Mouse (Mus musculus): ENCODE measurements at regions not wholly inside any gene's neighbourhood (a gene's known extent, or its start where the extent isn't known, plus 50 kb on each side); places are given as distances from the start of the nearest gene placed in this dataset.

DNA sequence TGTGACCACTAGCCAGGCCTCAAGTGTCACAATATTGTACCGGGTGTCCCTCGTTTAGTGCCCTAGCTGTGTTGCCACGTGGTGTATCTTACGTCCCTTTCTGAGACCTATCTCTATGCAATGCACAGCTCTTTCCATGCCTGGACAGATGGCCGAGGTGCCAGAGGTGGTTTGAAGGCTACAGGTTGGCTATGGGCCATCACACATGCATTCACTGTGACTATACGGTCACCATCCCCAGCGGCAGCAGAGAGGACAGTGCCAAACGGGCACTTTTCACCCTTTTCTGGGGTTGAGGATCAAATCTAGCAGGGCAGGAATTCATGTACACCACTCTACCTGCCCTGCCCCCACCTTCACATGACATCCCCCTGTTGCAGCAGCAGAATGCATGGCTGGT, 71.6 kb downstream of the Gadd45g start:
- H3K27me3 ChIP-seq (ENCODE audit: insufficient read depth, low read length), result no peaks in the 10 kb centered on the region
- peaks cover 35% of the 10 kb centered on the region for H3K4me1 ChIP-seq (replicated peaks; ENCODE audit: insufficient read depth, low read length)
- WGBS, result 40% methylated on average over 8 of the region's 8 CpGs
- TF ChIP-seq CTCF (IDR thresholded peaks at IDR 0.05; ENCODE audit: low read depth), result no peak
- no peaks in the 10 kb centered on the region for H3K36me3 ChIP-seq (ENCODE audit: insufficient read depth, low read length)
- DNase-seq (ENCODE audit: low spot score) (no peak), ATAC-seq (replicated peaks; ENCODE audit: low FRiP score, low read depth) (0 out of 2 replicates have a peak, but pooled peaks have one; percentile 10)
- 0 out of 2 replicates have a peak overlapping the region, but pooled peaks have one; percentile 6 for H3K27ac ChIP-seq
- H3K4me3 ChIP-seq (replicated peaks; ENCODE audit: low read depth, low read length), result no peak overlapping the region
- H3K9ac ChIP-seq (ENCODE audit: low read depth, low read length), result no peak overlapping the region
- H3K4me2 ChIP-seq (ENCODE audit: low read length), result no peak overlapping the region
- no peaks in the 10 kb centered on the region for H3K9me3 ChIP-seq (replicated peaks; ENCODE audit: low read length)

DNA sequence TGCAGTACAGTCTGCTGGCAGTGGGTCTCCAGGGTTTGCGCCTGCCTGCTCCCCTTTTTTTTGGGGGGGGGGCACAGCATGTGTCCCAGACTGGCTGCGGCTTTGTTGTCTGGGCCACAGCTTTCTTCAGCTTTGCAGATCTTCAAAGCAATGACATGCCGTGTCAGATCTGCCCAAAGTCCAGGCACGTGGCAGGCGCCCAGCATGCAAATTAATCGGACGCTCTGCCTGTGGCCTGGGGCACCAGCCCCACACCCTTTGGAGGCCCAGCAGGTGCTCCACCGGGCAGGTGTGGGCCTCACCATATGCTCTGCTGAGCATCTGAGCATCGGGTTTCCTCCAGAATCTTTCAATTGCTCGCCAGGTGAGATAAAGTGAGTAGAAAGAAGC, 72.3 kb downstream of the Gadd45g start:
- no peaks in the 10 kb centered on the region for H3K9me3 ChIP-seq (replicated peaks; ENCODE audit: low read length)
- no peaks in the 10 kb centered on the region for H3K36me3 ChIP-seq (ENCODE audit: insufficient read depth, low read length)
- no peak for DNase-seq (ENCODE audit: low spot score)
- TF ChIP-seq CTCF (IDR thresholded peaks at IDR 0.05; ENCODE audit: low read depth), result no peak
- peaks cover 35% of the 10 kb centered on the region for H3K4me1 ChIP-seq (replicated peaks; ENCODE audit: insufficient read depth, low read length)
- H3K9ac ChIP-seq (ENCODE audit: low read depth, low read length), result no peak overlapping the region
- ATAC-seq (replicated peaks; ENCODE audit: low FRiP score, low read depth), result no peak
- 37% methylated on average over 10 of the region's 10 CpGs for WGBS
- H3K27ac ChIP-seq, result no peak overlapping the region
- no peaks in the 10 kb centered on the region for H3K27me3 ChIP-seq (ENCODE audit: insufficient read depth, low read length)
- H3K4me2 ChIP-seq (ENCODE audit: low read length), result no peak overlapping the region
- H3K4me3 ChIP-seq (replicated peaks; ENCODE audit: low read depth, low read length), result no peak overlapping the region

DNA sequence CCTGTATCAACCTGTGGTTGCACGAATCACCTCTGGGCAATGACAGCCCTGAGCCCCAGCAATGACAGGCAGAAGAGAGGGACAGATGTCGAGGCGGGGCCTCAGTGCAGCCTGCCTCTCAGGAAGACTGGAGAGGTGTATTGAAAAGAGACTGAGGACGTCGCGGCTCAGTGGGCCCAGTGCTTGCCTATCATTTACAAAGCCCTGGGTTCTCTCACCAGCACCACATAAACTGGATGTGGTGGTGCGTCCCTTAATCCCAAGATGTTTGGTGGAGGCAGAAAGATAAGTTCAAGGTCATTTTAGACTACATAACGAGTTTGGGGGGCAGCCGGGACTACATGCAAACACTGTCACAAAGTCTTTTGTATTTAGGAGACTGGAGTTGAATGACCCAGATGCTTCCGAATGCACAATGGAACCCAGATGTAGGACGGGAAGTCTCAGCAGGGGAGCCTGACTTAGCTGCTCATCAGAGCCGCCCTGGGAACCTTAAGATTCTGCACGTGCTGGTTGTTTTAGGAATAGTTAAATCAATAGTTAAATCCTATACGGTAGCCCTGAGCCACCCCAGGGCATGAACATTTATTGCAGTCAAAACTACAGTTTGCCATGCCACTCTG, 72.8 kb downstream of the Gadd45g start:
- Histone ChIP-seq H3K4me3 (replicated peaks; ENCODE audit: low read depth, low read length) (no peak overlapping the region), H3K4me1 (replicated peaks; ENCODE audit: insufficient read depth, low read length) (peaks cover 35% of the 10 kb centered on the region), H3K9ac (ENCODE audit: low read depth, low read length) (no peak overlapping the region), H3K27ac (no peak overlapping the region), H3K36me3 (ENCODE audit: insufficient read depth, low read length) (no peaks in the 10 kb centered on the region), H3K9me3 (replicated peaks; ENCODE audit: low read length) (no peaks in the 10 kb centered on the region), H3K4me2 (ENCODE audit: low read length) (no peak overlapping the region), H3K27me3 (ENCODE audit: insufficient read depth, low read length) (no peaks in the 10 kb centered on the region)
- WGBS, result 48% methylated on average over 14 of the region's 14 CpGs
- TF ChIP-seq CTCF (IDR thresholded peaks at IDR 0.05; ENCODE audit: low read depth), result no peak
- no peak for DNase-seq (ENCODE audit: low spot score)
- no peak for ATAC-seq (replicated peaks; ENCODE audit: low FRiP score, low read depth)

DNA sequence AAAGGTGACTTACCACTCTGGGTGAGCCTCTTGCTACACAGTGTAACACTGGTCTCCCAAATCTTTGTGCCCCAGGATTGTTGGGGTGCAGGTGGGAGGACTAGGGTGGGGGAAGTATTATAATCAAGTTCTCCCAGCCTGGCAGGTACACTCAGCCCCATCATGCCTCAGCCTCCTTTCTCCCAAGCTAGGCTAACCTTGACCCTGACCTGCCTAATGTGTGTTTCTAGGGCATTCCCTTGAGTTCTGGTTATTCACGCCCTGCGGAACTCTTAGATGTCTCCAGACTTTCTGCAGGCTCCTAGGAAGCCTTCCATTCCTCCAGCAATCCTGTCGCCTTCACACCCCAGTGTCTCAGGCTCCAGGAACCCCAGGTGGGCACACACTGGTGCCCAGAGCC, 73.5 kb downstream of the Gadd45g start:
- H3K9me3 ChIP-seq (replicated peaks; ENCODE audit: low read length), result no peaks in the 10 kb centered on the region
- no peaks in the 10 kb centered on the region for H3K36me3 ChIP-seq (ENCODE audit: insufficient read depth, low read length)
- no peak for ATAC-seq (replicated peaks; ENCODE audit: low FRiP score, low read depth)
- no peak overlapping the region for H3K9ac ChIP-seq (ENCODE audit: low read depth, low read length)
- WGBS, result 73% methylated on average over 3 of the region's 3 CpGs
- H3K27ac ChIP-seq, result 0 out of 2 replicates have a peak overlapping the region, but pooled peaks have one; percentile 31
- TF ChIP-seq CTCF (IDR thresholded peaks at IDR 0.05; ENCODE audit: low read depth), result no peak
- no peak overlapping the region for H3K4me2 ChIP-seq (ENCODE audit: low read length)
- H3K27me3 ChIP-seq (ENCODE audit: insufficient read depth, low read length), result no peaks in the 10 kb centered on the region
- peaks cover 35% of the 10 kb centered on the region for H3K4me1 ChIP-seq (replicated peaks; ENCODE audit: insufficient read depth, low read length)
- no peak overlapping the region for H3K4me3 ChIP-seq (replicated peaks; ENCODE audit: low read depth, low read length)
- DNase-seq (ENCODE audit: low spot score), result no peak

DNA sequence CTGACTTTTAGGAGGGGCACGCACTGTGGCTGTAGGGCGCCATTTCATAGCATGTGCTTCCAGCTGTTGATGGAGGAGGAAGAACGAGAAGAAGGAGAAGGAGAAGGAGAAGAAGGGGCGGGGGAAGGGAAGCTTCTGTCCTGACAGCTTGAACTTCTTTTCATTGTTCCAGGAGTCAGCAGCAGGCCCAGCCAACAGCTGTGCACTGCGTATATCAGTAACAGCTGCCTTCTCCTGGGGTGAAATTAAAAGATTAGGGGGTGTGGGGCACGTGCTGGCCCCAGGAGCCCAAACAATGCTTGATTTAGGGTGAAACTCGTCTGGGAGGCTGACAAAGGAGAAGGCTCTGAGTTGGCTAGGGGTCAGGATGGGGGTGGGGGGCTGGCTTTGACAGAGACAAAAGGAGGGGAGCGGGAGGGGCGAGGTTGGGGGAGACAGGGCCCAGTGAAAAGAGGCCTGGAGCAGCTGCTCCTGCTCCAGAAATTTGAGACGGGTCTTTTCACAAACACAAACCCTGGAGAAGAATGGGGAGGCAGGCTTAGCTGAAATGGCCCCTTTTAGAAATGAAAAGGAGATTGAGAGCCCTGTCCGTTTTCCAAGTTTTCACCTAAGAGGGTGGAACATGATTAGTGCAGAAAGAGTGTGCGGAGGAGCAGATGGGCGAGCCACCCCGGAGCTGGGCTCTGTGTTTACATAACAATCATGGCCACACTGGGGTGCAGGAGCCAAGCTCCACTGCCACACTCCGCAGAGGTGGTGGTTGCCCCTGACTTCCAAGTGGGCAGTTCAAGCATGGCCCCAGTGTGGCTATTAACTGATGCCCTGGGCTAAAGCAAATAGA, 74.3 kb downstream of the Gadd45g start:
- no peaks in the 10 kb centered on the region for H3K36me3 ChIP-seq (ENCODE audit: insufficient read depth, low read length)
- ATAC-seq (replicated peaks; ENCODE audit: low FRiP score, low read depth), result peak; percentile 2; the same call in 1 of the 2 replicates
- peaks cover 35% of the 10 kb centered on the region for H3K4me1 ChIP-seq (replicated peaks; ENCODE audit: insufficient read depth, low read length)
- WGBS, result 17% methylated on average over 15 of the region's 15 CpGs
- no peak for TF ChIP-seq CTCF (IDR thresholded peaks at IDR 0.05; ENCODE audit: low read depth)
- no peak overlapping the region for H3K4me3 ChIP-seq (replicated peaks; ENCODE audit: low read depth, low read length)
- H3K9me3 ChIP-seq (replicated peaks; ENCODE audit: low read length), result no peaks in the 10 kb centered on the region
- H3K4me2 ChIP-seq (ENCODE audit: low read length), result no peak overlapping the region
- H3K9ac ChIP-seq (ENCODE audit: low read depth, low read length), result no peak overlapping the region
- H3K27ac ChIP-seq, result 0 out of 2 replicates have a peak overlapping the region, but pooled peaks have one; percentile 25
- DNase-seq (ENCODE audit: low spot score), result peak; percentile 80
- H3K27me3 ChIP-seq (ENCODE audit: insufficient read depth, low read length), result no peaks in the 10 kb centered on the region

DNA sequence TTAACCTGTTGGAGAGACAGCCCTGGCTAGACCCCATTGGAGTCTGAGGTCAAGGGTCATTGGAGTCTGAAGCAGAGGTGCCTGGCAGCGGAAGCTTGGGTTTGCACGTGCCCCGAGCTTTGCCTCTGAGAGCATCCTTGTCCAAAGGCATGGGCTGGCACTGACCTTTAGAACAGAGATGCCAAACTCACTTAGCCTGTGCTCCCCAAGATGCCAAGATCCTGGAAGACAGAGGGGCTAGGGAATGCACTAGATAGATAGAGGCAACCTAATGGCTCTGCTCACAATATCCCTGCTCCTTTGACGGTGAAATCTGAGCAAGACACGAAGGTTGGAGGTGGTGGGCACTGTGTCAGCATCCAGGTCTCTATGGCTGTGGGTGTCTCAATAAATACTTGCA, 75.1 kb downstream of the Gadd45g start:
- no peak for ATAC-seq (replicated peaks; ENCODE audit: low FRiP score, low read depth)
- Histone ChIP-seq H3K9ac (ENCODE audit: low read depth, low read length) (no peak overlapping the region), H3K36me3 (ENCODE audit: insufficient read depth, low read length) (no peaks in the 10 kb centered on the region), H3K9me3 (replicated peaks; ENCODE audit: low read length) (no peaks in the 10 kb centered on the region), H3K4me3 (replicated peaks; ENCODE audit: low read depth, low read length) (no peak overlapping the region), H3K4me2 (ENCODE audit: low read length) (no peak overlapping the region), H3K4me1 (replicated peaks; ENCODE audit: insufficient read depth, low read length) (peaks cover 35% of the 10 kb centered on the region), H3K27ac (no peak overlapping the region), H3K27me3 (ENCODE audit: insufficient read depth, low read length) (no peaks in the 10 kb centered on the region)
- WGBS, result 57% methylated on average over 5 of the region's 5 CpGs
- TF ChIP-seq CTCF (IDR thresholded peaks at IDR 0.05; ENCODE audit: low read depth), result no peak
- DNase-seq (ENCODE audit: low spot score), result no peak
